Mouse (Mus musculus) heart, postnatal 0 days (tissue): ENCODE data around the gene Meis2. TPM values are rescaled to one million over a fixed set of nuclear protein-coding genes. Genes with fewer than 3 reads are reported as not detected.
A peak's percentile ranks its signal among the peaks of the same experiment; 100 is the strongest.

Experiments
- ATAC-seq: fragments of 200-750 bp; cut with Nextera tagmentation; 2 replicates; pipeline ENCODE4 v1.8.0; 2017; ENCODE audit warnings: low read depth, moderate number of reproducible peaks, moderate library complexity; ENCODE audit not compliant: insufficient read depth
- DNase-seq: peaks from one replicate; pipeline ENCODE4 v3.0.0-alpha.2; 2016; ENCODE audit warnings: low spot score
- H3K27ac ChIP-seq: fragments of 300-500 bp; sonication (generic); 2 replicates; pipeline ENCODE4 v1.5.1; 2014; ENCODE audit warnings: low read depth, mild to moderate bottlenecking
- H3K27me3 ChIP-seq: fragments of 300-500 bp; sonication (generic); 2 replicates; pipeline ENCODE4 v1.6.1; 2014; ENCODE audit warnings: low read length, mixed read lengths; ENCODE audit not compliant: control insufficient read depth, insufficient read depth
- H3K36me3 ChIP-seq: fragments of 300-500 bp; sonication (generic); replicated peaks from 2 replicates; pipeline ENCODE4 v1.6.1; 2014; ENCODE audit warnings: low read length, mixed read lengths; ENCODE audit not compliant: control insufficient read depth, insufficient read depth
- H3K4me1 ChIP-seq: fragments of 300-500 bp; sonication (generic); 2 replicates; pipeline ENCODE4 v1.6.1; 2014; ENCODE audit warnings: antibody characterized with exemption; ENCODE audit not compliant: control insufficient read depth, insufficient read depth
- H3K4me2 ChIP-seq: fragments of 300-500 bp; sonication (generic); 2 replicates; pipeline ENCODE4 v1.6.1; 2014; ENCODE audit warnings: low read depth, mild to moderate bottlenecking, low read length, moderate library complexity
- H3K4me3 ChIP-seq: fragments of 300-500 bp; sonication (generic); 2 replicates; pipeline ENCODE4 v1.5.1; 2014; ENCODE audit warnings: low read depth, low read length
- H3K9ac ChIP-seq: fragments of 300-500 bp; sonication (generic); replicated peaks from 2 replicates; pipeline ENCODE4 v1.6.1; 2014; ENCODE audit warnings: low read depth, low read length, mixed read lengths
- H3K9me3 ChIP-seq: fragments of 300-500 bp; sonication (generic); replicated peaks from 2 replicates; pipeline ENCODE4 v1.6.1; 2016; ENCODE audit warnings: low read length; ENCODE audit not compliant: control insufficient read depth
- CTCF ChIP-seq: IDR thresholded peaks from 2 replicates; pipeline ENCODE4 v1.5.1; 2016; ENCODE audit warnings: antibody characterized with exemption, control low read depth, low read depth
- EP300 ChIP-seq: IDR thresholded peaks from 2 replicates; pipeline ENCODE4 v1.6.1; 2016; ENCODE audit warnings: antibody characterized with exemption, low read depth
- WGBS: fragments of 180-500 bp; shearing (Covaris S2); extraction: QIAGEN DNeasy Blood & Tissue Kit; methylation state at CpG from one replicate; pipeline ENCODE4 v1.1.7; 2014; 5-methylcytosine and 5-hydroxymethylcytosine counted together
- polyA plus RNA-seq: library from polyadenylated mRNA; unstranded; fragments of >200 nt; fragmentation: Nextera tagmentation; extraction: Ambion mirVana; gene quantifications from 2 replicates; pipeline ENCODE4 v1.2.1, GENCODE M21; 2015
- total RNA-seq: library from RNA; depleted of rRNA; stranded (reverse); fragments of >200 nt; gene quantifications from 2 replicates; pipeline ENCODE4 v1.2.3, GENCODE M21; 2014; ENCODE audit warnings: low replicate concordance

The Meis2 gene
- total and polyA plus RNA-seq, 2 experiments from 2014 or later = 15.4 to 42.2 TPM

DNA sequence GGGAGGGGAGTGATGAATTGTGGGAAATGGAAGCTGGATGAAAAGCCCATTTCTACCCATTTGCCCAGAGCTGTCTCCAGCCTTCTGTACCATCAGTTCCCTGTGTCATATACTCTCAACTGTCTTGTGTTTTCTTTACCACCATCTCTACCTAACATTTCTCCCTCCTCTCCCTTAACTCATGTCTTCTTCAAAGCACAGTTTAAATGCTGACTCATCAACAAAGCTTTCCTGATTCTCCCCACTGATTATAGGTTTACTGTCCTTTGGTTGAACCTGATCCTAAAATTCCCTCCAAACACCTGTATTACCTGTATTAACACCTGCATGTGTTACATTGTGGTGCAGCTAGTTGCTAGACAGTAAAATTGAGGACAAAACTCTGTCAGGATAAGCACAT lies 222.8 kb downstream of the Meis2 start:
- no peak overlapping the region for H3K4me2 ChIP-seq
- no peaks in the 10 kb centered on the region for H3K36me3 ChIP-seq
- ATAC-seq (no peak), DNase-seq (no peak)
- no peak overlapping the region for H3K27ac ChIP-seq
- no peaks in the 10 kb centered on the region for H3K9me3 ChIP-seq
- H3K4me3 ChIP-seq = no peak overlapping the region
- H3K4me1 ChIP-seq = no peaks in the 10 kb centered on the region
- H3K27me3 ChIP-seq = no peaks in the 10 kb centered on the region
- no peak overlapping the region for H3K9ac ChIP-seq
- no peak for TF ChIP-seq EP300
- TF ChIP-seq CTCF = no peak

DNA sequence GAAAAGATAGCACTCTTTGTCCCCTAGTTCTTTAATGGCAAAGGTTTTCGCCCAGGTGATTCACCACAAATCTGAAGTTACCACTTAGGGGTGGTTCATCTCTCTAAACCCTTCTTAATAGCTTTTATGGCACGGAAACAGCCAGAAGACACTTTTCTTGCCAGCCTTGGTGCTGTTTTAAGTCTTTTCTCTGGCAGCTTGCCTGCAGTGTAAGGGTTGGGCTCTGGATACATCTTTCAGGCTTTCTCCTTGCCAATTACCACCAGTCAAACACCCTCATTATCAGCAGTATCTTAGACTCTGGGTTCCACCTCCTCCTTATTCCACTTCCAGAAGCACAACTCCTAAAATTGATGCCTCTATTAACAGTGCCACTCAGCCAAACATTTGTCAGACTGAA lies 229.6 kb downstream of the Meis2 start:
- Histone ChIP-seq H3K9me3 (no peaks in the 10 kb centered on the region), H3K4me3 (no peak overlapping the region), H3K36me3 (no peaks in the 10 kb centered on the region), H3K4me1 (no peaks in the 10 kb centered on the region), H3K27ac (no peak overlapping the region), H3K9ac (no peak overlapping the region), H3K27me3 (no peaks in the 10 kb centered on the region), H3K4me2 (no peak overlapping the region)
- TF ChIP-seq EP300 = no peak
- TF ChIP-seq CTCF = no peak
- 77% methylated on average over 2 of the region's 2 CpGs for WGBS
- ATAC-seq (no peak), DNase-seq (no peak)

DNA sequence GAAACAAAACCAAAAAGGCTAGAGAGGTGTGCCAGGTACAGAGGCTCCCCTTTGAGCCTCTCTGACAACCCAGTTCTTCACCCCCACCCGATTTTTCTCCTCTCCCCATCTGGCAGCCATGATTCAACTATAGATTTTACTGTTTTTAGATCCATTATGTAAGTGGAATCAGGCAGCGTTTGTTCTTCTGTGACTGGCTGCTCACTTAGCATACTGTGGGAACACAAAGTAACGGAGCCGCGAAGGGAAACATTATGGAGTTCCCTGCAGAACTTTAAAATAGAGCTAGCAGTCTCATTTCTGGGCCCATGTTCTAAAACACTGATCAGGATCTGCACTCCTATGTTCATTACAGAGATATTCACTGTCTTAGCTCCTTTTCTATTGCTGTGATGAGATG lies 243.3 kb downstream of the Meis2 start:
- ATAC-seq = no peak
- no peak overlapping the region for H3K4me3 ChIP-seq
- H3K36me3 ChIP-seq = no peaks in the 10 kb centered on the region
- H3K9ac ChIP-seq = no peak overlapping the region
- TF ChIP-seq CTCF (no peak), EP300 (no peak)
- H3K27ac ChIP-seq = no peak overlapping the region
- DNase-seq = no peak
- H3K4me2 ChIP-seq = no peak overlapping the region
- no peaks in the 10 kb centered on the region for H3K4me1 ChIP-seq
- no peaks in the 10 kb centered on the region for H3K27me3 ChIP-seq
- WGBS = 83% methylated on average over 5 of the region's 5 CpGs
- H3K9me3 ChIP-seq = no peaks in the 10 kb centered on the region

- H3K9ac ChIP-seq = no peak overlapping the region
- H3K9me3 ChIP-seq = no peaks in the 10 kb centered on the region
- DNase-seq = no peak
- no peak overlapping the region for H3K4me3 ChIP-seq
- peaks cover 5% of the 10 kb centered on the region; the same call in 1 of the 2 replicates for H3K4me1 ChIP-seq
- no peak for ATAC-seq
- no peak for TF ChIP-seq CTCF
- no peak for TF ChIP-seq EP300
- WGBS = 85% methylated on average over 6 of the region's 6 CpGs
- H3K4me2 ChIP-seq = no peak overlapping the region
- H3K27me3 ChIP-seq = no peaks in the 10 kb centered on the region
- H3K27ac ChIP-seq = no peak overlapping the region
- no peaks in the 10 kb centered on the region for H3K36me3 ChIP-seq
These were observed 247.7 kb downstream of the Meis2 start for GRCm38 (mm10) chr2:115817959-115818358.

DNA sequence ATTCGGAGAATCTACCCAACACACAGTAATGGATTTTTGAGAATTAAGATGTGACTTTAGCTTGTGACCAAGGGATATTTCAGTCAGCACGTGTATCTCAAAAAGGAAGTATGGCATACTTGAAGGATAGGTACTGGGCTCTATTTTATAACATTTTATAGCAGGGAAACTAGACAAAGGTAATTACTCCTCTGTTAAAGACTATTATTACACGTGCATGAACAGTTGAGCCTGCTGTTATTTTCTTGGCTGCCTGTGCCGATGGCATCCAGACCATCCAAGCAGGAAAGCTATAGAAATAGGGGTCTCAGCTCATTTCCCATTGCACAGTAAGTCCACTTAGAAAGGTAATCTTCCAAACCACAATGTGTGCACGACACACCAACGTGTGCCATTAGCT lies 251.9 kb downstream of the Meis2 start:
- Histone ChIP-seq H3K9ac (no peak overlapping the region), H3K4me1 (peaks cover 5% of the 10 kb centered on the region; the same call in 1 of the 2 replicates), H3K4me3 (no peak overlapping the region), H3K4me2 (peak overlapping the region; percentile 39), H3K27ac (peak overlapping the region; percentile 33; the same call in 1 of the 2 replicates), H3K36me3 (no peaks in the 10 kb centered on the region), H3K27me3 (no peaks in the 10 kb centered on the region), H3K9me3 (no peaks in the 10 kb centered on the region)
- TF ChIP-seq CTCF (no peak), EP300 (no peak)
- 46% methylated on average over 6 of the region's 6 CpGs for WGBS
- ATAC-seq (no peak), DNase-seq (no peak)

DNA sequence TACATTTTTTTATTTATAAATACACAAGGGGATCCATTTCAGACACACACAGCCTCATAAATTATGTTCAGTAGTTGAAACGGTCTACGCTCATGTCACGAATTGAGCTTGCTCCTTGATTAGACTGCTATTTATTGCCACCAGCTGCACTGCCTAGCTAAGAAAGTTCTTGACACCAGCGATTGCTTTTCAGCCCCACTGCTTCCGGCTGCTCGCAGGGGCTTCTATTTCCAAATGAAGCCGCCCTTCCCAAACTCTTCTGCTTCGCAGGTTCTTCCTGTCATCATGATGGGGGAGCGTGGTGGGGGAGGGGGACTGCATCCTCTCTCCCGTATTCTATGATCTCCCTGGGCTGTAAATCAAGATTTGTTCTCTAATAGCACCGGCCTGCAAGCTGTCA lies 252.3 kb downstream of the Meis2 start:
- DNase-seq = peak; percentile 13
- Histone ChIP-seq H3K9ac (no peak overlapping the region), H3K4me2 (peak overlapping the region; percentile 39), H3K36me3 (no peaks in the 10 kb centered on the region), H3K27me3 (no peaks in the 10 kb centered on the region), H3K9me3 (no peaks in the 10 kb centered on the region), H3K4me1 (peaks cover 7% of the 10 kb centered on the region; the same call in 1 of the 2 replicates), H3K27ac (peak overlapping the region; percentile 33; the same call in 1 of the 2 replicates), H3K4me3 (no peak overlapping the region)
- TF ChIP-seq CTCF (no peak), EP300 (no peak)
- no peak for ATAC-seq
- 12% methylated on average over 11 of the region's 11 CpGs for WGBS
